Mouse (Mus musculus): Measurements from ENCODE around the gene Ptms. TPM values are rescaled to one million over a fixed set of nuclear protein-coding genes. Genes with fewer than 3 reads are reported as not detected.
A peak's percentile ranks its signal among the peaks of the same experiment; 100 is the strongest.
"Not testable (repeated sequence)": the region's sequence is repeated elsewhere in the genome, so short reads cannot be mapped to it uniquely, and the experiment has no call there.

Gene Ptms
- total RNA-seq, 2 experiments from 2014 or later: 16.1 to 33.0 TPM

DNA sequence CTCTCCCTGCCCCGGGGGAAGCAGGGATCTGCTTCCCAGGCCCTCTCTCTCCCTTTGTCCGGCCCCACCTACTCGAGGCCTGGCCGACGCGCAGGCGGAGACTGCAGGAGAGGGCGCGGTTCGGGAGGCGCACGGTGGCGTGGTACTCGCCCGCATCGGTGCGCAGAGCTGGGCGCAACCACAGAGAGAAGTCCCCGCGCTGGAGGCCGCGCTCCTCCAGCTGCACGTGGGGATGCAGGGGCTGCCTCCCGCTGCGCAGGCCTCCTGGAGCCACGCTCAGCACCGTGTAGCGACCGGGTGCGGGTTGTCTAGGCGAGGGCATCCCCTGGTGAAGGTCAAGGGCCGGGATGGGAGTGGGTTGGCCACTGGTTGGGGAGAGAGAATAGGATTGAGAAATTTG lies 9.9 kb downstream of the Ptms start:
- ATAC-seq (replicated peaks; ENCODE audit: poor library complexity, severe bottlenecking): peak; percentile 23; the same call in 1 of the 2 replicates

DNA sequence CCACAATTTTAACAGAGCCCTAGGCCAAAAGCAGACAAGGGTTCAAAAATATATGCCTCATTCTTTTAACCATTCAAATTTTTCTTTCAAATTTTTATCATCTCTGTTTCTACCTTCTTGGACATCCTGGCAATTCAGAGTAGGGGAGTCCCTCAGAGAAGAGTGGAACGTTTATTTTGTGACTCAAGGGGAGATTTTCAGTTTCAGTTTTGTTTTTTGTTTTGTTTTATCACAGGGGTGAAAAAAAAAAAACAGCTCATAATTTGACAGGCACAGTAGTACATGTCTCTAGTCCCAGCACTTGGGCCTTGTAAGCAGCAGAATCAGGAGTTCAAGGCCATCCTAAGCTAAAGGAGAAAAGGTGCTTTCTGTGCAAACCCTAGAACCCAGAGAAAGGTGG lies 12.1 kb downstream of the Ptms start:
- ATAC-seq (replicated peaks; ENCODE audit: poor library complexity, severe bottlenecking): no peak

DNA sequence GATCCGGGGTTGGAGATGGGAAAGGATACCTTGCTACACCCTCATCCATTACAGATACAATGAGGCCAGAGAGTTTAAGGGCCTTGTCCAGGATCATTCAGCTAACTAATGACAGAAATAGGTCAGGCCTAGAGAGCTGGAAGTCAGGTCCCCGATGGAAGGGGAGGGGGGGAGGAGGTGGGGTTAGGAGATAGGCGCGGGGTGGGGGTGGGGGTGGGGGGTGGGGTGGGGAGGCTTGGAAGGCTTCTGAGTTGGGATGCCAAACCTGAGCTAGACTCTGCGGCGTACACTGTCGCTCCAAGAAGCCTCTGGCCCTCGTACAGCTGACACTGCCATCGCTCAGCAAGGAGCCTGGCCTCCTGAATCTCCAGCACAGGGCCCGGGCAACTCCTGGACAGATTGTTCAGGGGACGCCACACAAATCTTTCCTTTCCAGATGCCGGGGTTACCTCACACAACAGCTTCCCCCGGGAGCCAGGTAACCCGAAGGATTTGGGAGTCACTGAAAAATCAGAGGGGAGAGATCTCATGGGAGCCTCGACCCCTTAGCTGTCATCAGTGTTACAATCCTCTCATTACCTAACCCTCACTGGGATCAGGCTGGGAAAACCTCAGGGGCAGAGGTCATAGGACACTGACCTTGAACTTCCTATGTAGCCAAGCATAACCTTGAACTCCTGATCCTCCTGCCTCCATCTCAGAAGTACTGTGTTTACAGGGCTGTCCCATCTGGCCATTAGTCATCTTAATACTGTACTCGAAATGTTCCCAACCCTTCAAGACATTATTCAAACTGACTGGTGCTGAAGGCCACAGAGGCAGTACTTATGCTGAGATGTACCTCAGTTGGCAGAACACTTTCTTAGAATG lies 14.7 kb downstream of the Ptms start:
- no peak for ATAC-seq (replicated peaks; ENCODE audit: poor library complexity, severe bottlenecking)

DNA sequence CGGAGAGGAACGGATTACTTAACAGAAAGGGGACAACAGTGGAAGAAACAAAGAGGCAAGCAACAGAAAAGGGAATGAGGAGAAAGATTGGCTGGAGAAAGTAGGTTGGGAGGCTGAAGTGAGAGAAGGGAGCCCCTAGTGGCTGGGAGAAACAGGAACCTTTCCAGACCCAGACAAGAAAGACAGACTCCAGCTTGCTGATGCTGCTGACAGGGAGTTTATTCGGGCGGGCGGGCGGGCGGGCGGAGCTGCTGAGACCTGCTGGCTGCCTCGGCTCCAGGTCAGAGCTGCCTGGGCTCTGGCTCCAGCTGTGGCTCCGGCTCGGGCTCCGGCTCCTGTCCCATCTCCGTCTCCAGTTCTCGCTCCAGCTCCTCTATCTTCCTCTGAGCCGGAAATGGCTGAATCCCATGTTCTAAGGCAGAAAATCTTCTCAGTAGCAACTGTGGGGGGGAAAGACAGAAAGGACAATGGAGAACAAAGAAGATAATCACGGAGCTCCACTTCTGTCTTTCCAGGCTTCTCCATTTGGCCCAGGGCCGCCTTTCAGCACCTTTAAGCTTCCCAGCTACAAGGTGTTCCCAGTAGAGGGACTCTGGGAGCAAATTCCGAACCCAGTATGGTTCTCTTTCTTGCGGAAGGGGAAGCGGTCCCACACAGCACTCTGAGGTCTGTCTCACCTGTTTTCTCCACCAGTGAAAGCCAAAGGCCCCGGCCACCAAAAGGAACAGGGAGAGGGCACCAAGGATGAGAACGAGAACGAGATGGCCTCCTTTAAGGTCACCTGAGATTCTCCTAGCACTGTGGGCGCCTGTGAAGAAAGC lies 15.5 kb downstream of the Ptms start:
- ATAC-seq (replicated peaks; ENCODE audit: poor library complexity, severe bottlenecking): peak; percentile 61

DNA sequence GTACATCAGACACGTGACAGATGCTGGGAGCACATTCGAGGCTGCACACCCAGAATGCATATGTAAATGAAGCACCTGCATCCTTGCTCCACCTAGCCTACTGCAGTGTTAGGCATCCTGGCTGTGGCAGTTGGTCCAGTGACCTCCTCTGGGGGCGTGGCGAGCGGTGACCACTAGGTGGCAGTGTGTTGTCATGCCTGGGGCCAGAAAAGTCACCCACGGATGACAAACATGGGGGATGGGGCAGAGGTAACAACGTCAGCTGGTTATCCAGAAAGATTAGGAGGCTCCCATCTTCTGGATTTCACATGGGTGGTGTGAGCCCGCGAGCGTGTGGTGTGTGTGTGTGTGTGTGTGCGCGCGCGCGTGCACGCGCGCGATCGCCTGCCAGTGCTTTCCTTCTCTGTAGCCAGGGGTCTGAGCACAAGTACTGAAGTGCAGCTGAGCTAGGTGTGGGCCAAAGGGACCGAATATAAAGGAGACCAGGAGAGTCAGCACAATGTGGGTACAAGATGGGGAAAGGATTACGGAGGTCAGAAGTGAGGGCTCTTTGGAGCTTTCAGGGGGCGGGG lies 16.2 kb downstream of the Ptms start:
- peak; percentile 78 for ATAC-seq (replicated peaks; ENCODE audit: poor library complexity, severe bottlenecking)

DNA sequence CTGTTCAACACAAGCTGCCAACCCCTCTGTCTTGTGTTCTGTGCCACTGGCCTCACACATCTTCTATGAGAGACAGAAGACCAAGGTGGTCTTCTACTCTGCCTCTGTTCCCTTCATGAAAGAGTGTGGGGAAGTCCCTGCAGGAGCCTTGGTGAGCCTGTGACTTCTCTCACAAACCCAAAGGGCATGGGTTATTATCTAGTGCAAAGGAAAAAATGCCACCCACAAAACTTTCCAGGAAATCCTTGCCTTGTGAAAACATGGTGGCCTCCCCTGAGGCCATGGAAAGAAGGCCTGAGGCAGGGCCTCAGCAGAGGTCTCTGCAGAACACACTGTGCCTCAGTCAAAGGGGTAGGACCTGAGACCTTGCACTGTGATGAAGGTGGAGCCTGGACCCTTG lies 18.1 kb downstream of the Ptms start:
- no peak for ATAC-seq (replicated peaks; ENCODE audit: poor library complexity, severe bottlenecking)

DNA sequence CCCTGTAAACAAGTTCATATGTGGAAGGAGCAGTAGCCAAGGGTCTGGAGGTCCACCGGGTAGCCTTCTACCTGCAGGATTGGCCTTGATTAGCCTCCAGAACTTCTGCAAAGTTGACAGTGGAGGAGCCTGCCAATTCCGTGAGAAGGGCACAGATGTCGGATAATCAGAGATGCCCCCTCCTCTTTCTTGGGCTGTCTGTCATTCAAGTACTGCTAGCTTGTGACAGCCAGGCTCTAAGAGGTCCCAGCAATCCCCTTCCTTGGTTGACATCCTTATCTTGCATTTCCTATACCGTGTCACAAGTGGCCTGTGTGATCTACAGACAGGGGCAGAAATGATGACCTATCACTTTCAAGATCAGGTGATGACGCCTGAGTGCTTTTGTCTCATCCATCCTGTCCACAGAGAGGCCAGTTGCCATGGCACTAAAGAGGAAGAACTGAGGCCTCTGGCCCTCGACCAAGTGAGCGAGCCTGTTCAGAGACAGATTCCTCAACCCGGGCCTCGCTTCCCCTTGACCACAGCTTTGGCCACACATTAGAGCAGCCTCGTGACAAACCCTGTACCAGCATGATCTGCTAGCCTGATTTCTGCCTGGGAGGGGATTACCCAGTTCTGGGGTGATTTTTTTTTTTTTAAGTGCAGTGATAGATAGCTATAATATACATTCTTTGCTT lies 19.0 kb downstream of the Ptms start:
- peak; percentile 78 for ATAC-seq (replicated peaks; ENCODE audit: poor library complexity, severe bottlenecking)

DNA sequence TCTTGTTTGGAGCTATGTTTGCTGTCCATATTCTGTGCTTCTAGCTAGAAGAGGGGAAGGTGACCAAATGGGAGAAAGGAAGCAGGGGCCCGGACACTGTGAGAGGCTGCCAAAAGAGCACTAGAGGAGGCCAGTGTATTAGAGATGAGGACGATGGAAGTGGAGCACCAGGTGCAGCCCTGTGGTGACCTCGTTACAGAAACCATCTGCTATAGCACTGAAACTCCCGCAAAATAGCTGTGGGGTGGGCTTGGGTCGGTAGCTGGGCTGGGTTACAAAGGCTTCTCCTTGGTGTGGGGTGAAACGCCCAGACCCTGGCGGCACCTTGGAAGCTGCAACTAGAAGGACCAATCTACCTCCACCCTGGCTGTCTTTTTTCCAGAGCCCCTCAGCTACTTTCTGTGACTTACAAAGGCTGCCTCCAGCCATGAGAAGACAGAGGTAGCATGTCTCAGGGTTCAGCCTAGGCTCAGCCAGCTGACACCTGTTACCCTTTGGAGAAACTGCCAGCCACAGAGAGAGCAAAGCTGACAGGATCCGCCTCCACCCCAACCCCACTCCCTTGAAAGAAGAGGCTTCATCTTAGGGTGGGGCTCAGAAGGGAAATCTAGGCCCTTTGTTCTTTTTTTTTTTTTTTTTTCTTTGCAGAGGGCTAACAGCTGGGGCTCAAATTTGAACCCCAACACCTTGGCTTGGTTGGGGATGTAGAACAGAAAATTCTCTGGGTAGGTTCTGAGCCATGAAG lies 19.7 kb downstream of the Ptms start:
- ATAC-seq (replicated peaks; ENCODE audit: poor library complexity, severe bottlenecking): no peak

DNA sequence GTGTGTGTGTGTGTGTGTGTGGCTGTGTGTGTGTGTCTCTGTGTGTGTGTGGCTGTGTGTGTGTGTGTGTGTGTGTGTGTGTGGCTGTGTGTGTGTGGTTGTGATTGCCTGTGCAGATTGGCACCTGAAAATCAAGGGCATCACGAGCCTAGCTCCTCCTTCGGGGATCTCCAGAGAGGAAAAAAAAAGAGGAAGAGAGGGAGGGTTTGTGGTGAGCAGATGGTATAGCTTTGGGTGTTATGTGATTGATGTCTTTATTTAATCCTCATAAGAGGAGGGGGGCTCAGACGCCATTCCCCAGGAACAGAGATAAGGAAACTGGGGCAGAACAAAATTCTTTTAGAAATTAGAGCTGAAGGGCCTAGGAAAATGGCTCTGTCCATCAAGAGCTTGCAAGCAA lies 21.5 kb downstream of the Ptms start:
- ATAC-seq (replicated peaks; ENCODE audit: poor library complexity, severe bottlenecking): peak; percentile 54

DNA sequence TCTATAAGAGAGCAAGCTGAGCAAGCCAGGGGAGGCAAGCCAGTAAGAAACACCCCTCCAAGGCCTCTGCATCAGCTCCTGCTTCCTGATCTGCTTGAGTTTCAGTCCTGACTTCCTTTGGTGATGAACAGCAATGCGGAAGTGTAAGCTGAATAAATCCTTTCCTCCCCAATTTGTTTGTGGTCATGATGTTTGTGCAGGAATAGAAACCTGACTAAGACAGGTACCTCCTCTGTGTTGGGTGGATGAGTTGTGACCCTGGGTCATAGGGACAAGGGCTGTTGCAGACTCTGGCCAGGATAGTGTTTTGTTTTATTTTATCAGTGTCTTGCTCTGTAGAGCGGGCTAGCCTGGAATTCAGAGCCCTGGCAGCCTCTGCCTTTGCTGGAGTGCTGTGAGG lies 25.8 kb downstream of the Ptms start:
- ATAC-seq (replicated peaks; ENCODE audit: poor library complexity, severe bottlenecking): not testable (repeated sequence)

DNA sequence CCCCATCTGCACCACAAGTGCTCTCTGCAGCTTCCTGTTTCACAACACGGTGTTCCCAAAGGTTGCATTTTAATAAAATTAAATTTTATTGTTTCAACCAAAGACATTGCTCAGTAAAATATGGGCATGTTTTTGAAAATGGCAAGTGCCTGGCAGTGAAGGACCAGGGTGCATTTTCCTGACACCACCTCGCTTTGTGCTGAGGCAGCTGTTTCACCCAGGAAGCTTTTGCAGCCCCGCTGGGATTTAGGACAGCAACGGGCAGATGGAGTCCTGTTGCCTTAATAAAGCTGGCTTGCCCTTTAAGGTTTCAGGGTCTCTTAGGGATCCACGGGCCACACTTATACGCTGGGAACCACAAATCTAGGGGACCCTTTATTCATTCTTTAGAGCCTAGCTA lies 28.9 kb downstream of the Ptms start:
- peak; percentile 52 for ATAC-seq (replicated peaks; ENCODE audit: poor library complexity, severe bottlenecking)

DNA sequence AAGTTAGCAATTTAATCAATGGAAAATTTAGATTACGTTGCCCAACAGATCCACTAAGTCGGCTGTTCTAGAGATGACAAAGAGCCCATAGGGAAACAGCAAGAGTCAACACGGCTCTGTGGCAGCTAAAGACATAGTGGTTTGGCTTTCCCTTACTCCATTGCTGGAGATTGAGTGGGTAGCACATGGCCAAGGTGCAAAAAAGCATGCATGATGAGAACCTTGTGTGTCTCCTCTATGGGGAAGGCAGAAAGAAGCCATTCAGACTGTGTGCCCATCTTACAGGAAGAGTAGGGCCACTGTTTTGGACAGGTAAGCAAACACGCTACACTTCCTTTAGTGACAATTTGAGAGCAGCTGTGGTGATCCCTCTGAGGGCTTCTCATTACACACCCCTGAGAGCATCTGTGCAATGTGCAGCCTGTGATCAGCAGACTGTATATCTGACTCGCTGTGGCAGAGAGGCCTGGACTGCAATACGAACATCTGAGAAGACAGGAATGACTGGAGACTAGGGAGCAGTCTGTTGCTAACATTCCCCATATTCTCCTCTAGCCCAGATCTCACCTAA lies 31.3 kb downstream of the Ptms start:
- no peak for ATAC-seq (replicated peaks; ENCODE audit: poor library complexity, severe bottlenecking)

DNA sequence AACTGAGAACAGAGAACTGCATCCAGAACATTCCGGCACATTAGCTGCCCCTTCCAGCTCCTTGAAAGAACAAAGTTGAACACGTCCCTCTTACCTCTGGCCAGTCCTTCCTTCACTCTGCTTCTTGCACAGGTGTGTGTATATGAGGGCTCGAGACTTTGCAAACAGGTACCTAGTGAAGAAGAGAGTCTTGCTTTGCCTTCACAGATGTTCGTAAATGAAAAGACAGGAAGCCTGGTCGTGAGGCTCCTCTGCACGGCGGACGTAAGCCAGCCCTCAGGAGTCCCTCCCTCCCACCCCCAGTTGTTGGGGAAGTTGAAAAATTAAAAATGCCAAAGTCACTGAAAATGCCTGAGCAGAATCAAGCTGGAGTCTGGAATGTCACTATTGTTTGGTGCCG lies 31.9 kb downstream of the Ptms start, which contains the start of gene Cd4:
TSS of gene Cd4 (minus strand) at position 236 of the 400 bp plus-strand sequence.
- ATAC-seq (replicated peaks; ENCODE audit: poor library complexity, severe bottlenecking): no peak

DNA sequence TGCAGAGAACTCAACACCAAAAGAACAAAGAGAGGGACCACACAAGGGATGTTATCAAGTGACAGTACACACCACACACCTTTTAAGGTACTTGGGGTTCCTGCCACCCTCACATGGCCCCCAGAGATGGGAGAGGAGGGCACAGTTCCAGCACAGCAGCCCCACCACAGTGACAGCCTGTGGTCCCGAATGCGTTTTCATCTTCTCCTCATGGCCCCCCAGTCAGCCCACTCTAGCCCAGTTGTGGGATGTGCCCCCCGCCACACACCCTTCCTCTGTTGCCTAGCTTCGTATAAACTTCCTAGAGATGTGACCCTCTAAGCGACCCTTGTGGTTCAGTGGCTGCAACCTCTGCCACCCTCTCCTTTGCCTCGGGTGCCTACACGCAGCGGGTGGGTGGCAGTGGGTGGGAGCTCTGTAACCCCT lies 33.9 kb downstream of the Ptms start:
- no peak for ATAC-seq (replicated peaks; ENCODE audit: poor library complexity, severe bottlenecking)

DNA sequence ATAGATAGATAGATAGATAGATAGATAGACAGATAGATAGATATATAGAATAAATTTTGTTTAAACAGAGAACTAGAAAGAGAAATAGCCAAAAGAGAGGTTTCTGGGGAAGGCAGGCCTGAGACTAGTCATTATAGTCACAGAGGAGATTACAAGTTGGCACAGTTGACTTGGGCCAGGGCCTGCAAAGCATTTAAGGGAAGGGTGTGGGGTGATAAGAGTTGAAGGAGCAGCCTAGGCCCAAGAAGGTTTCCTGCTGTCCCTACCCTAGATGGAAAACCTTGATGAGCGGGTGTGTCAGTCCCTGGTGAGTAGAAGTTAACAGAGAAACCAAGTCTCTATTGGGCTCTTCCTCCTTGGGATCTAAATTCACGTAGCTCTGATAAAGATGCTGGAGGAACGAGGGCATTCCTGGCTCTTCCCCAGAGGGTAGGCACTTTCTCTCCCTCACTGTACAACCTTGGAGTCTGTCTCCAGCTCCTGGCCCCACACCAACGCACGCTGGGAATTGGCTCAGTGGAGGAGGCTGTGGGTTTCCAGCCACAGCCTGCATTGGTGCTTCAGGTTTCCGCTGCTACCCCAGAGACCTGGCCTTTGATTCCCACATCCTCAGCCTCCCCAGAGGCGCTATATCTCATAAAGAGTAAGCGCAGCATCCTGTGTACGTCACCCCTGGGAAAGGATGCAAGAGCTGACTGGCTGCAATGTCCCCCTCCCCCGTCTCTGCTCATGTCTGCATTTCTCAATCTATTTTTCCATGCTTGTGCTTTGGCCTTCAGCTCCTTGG lies 35.0 kb downstream of the Ptms start:
- no peak for ATAC-seq (replicated peaks; ENCODE audit: poor library complexity, severe bottlenecking)

DNA sequence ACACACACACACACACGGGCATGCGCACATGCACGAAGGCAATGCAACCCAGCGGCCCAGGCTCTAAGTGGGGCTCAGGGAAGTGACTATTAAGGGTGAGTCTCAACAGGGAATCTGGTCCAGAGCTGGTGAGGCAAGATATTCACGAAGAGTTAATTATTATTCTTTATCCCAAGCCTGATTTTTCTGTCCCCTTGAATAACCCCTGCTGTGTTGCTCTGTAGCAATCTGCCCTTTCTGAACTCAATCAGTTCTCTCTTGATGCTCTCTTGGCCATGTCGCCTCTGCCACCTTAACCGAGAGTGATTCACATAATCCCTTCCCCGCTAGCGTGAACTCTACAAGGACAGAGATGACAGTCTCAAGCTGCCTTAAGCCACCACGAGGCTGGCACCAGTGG lies 36.6 kb downstream of the Ptms start:
- ATAC-seq (replicated peaks; ENCODE audit: poor library complexity, severe bottlenecking): no peak

DNA sequence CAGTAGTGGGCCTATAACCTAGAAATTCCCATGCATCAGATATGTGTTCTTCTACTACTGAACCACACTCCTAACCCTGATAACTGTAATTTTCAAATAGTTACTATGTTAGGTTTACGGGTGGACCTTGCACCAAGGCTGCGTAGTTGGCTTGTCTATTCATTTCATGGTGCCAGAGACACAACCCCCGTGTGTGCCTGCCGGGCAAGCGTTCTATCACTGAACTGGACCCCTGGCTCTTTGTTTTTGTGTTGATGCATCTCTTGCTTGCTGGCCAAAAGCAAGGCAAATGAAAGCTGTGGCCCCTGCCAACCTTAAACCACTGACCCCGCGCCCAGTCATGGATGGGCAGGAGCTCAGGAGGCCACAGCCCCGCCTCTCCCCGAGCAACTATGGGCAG lies 38.1 kb downstream of the Ptms start:
- no peak for ATAC-seq (replicated peaks; ENCODE audit: poor library complexity, severe bottlenecking)

DNA sequence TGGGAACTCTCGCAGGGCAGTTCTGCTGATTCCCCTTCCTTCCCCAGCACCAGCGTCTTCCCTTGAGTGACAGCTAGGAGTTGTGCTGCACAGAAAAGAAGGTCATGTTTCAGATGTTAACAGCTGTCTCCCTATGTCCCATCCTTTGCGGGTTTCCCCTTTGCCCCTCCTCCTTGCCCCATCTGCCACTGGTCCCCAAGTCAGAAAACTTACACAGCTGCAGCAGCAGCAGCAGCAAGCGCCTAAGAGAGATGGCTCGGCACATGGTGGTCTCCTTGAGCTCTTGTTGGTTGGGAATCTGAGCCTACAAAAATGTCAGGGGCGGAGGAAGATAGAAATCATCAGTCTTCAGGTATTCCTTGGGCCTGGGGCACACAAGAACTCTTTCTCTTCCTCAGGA lies 40.5 kb downstream of the Ptms start:
- ATAC-seq (replicated peaks; ENCODE audit: poor library complexity, severe bottlenecking): no peak

DNA sequence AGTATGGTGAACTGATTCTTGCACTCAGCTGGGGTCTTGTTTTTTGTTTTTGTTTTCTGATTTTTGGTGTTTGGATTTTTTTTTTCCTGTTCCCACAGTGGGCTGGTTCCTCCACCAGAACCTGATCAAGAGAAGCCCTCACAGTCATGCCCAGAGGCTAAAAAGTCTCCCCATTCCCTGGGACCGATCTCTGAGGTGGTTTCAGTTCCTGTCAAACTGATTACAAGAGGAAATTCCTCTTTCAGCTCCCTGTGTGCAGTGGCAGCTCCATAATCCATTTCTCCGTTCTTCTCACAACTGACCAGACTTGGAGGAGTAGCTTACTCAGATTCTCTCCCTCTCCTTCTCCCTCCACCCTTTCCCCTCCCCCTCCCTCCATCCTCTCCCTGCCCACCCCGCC lies 45.6 kb downstream of the Ptms start:
- ATAC-seq (replicated peaks; ENCODE audit: poor library complexity, severe bottlenecking): peak; percentile 80
